Mouse (Mus musculus) bone marrow, adult 2 months (tissue): ENCODE measurements around the gene Cab39.

Experiments used
- CTCF ChIP-seq: fragments of 200-500 bp; IDR thresholded peaks from 2 replicates; pipeline ENCODE4 v1.5.1; 2011; ENCODE audit warnings: low read length, control low read depth; ENCODE audit not compliant: control insufficient read depth, insufficient read depth
- POLR2A ChIP-seq: fragments of 200-500 bp; IDR thresholded peaks from 2 replicates; pipeline ENCODE4 v1.6.1; 2011; ENCODE audit warnings: low read depth, mild to moderate bottlenecking, control low read depth, low read length, borderline replicate concordance; ENCODE audit not compliant: control insufficient read depth

GRCm38 (mm10) chr1:85778436-85778835, 14.8 kb upstream of the Cab39 start, which contains the start of gene A630001G21Rik:
- TF ChIP-seq CTCF (no peak), POLR2A (no peak)
